8 mouse cellular contexts compared by ENCODE assay signal in the genomic region with DNA sequence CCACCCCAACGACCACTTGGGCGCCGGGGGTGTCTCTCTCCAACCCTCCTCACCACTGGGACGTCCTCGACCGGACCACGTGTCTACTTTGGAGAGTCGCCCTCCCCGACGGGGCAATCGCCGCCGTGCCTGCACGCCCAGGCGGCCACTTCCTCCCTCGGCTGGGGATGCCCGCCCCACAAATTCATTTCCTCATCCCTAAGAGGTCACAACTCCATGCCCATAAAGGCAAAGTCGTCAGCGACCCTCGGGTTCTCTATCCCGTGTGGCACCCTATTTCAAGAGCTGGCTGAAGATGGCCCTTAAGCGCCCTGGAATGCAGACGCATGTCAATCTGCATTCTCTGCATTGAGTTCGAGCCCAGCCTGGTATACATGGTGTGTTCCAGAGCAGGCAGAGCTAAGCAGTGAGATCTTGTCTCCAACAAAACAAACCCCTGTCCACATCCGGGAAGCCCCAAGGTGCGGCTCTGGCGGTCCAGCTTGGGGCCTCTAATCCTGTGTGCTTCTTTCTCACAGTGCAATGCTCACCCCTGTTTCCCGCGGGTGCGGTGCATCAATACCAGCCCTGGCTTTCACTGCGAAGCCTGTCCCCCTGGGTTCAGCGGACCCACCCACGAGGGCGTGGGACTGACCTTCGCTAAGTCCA. TPM values are rescaled to one million over a fixed set of nuclear protein-coding genes. Genes with fewer than 3 reads are reported as not detected.
DNase-seq lines count a peak whose midpoint lies in the region; ATAC-seq and TF ChIP-seq lines count a peak whose summit lies in the region.

No protein-coding gene starts in this region.

- H3K9ac ChIP-seq in forebrain, embryonic 14.5 days (ENCODE audit: low read length): no peak overlapping the region
- H3K9ac ChIP-seq in liver, embryonic 15.5 days: no peak overlapping the region

- 5% methylated on average over 35 of the region's 35 CpGs for WGBS in kidney, adult 2 months
- WGBS in forebrain, embryonic 14.5 days: 7% methylated on average over 35 of the region's 35 CpGs
- WGBS in liver, embryonic 15.5 days (ENCODE audit: insufficient replicate concordance): 6% methylated on average over 35 of the region's 35 CpGs

- no peaks in the 10 kb centered on the region for H3K36me3 ChIP-seq in kidney, adult 2 months (ENCODE audit: control insufficient read depth, insufficient read depth, low read length)
- no peaks in the 10 kb centered on the region for H3K36me3 ChIP-seq in forebrain, embryonic 14.5 days (ENCODE audit: control insufficient read depth, insufficient read depth, low read length)
- no peaks in the 10 kb centered on the region for H3K36me3 ChIP-seq in liver, embryonic 15.5 days (replicated peaks)
- H3K36me3 ChIP-seq in splenic B cell, adult 2 months (ENCODE audit: control insufficient read depth, insufficient read depth, low read length, poor library complexity, severe bottlenecking): no peaks in the 10 kb centered on the region

- peak; percentile 21 to 38 for DNase-seq in kidney, postnatal 4 days
- DNase-seq in kidney, adult 2 months: no peak
- no peak for DNase-seq in forebrain, embryonic 14.5 days (ENCODE audit: low spot score)
- DNase-seq in splenic B cell, adult 2 months (ENCODE audit: low read depth, low spot score): peak; percentile 38
- DNase-seq in thymus, postnatal 14 days: no peak
- no peak for DNase-seq in thymus, postnatal 0 days (ENCODE audit: low spot score)
- DNase-seq in Muller cell, postnatal 12 days (ENCODE audit: inconsistent ontology term): no peak

- TF ChIP-seq CTCF in kidney, adult 2 months (conservative IDR thresholded peaks at IDR 0.05; ENCODE audit: insufficient read depth, insufficient read length, low read depth, low read length): no peak

- no peak overlapping the region for H3K4me2 ChIP-seq in forebrain, embryonic 14.5 days (ENCODE audit: low read length)
- H3K4me2 ChIP-seq in liver, embryonic 15.5 days: peak overlapping the region; percentile 66

- ATAC-seq in forebrain, embryonic 14.5 days: no peak
- ATAC-seq in liver, embryonic 15.5 days (ENCODE audit: insufficient read depth): no peak

- no peak for TF ChIP-seq POLR2A in kidney, adult 2 months (IDR thresholded peaks at IDR 0.05; ENCODE audit: low read depth, low read length)

- peaks cover 13% of the 10 kb centered on the region for H3K4me1 ChIP-seq in kidney, adult 2 months (ENCODE audit: control insufficient read depth, insufficient read depth, low read length)
- H3K4me1 ChIP-seq in forebrain, embryonic 14.5 days (ENCODE audit: control insufficient read depth, insufficient read depth, low read length): peaks cover 5% of the 10 kb centered on the region; the same call in 1 of the 2 replicates
- H3K4me1 ChIP-seq in liver, embryonic 15.5 days (replicated peaks): peaks cover 42% of the 10 kb centered on the region

- H3K4me3 ChIP-seq in kidney, adult 2 months (ENCODE audit: insufficient read depth, low read depth, low read length): no peak overlapping the region
- 0 out of 2 replicates have a peak overlapping the region, but pooled peaks have one; percentile 25 for H3K4me3 ChIP-seq in forebrain, embryonic 14.5 days (ENCODE audit: low read depth, low read length)
- peak overlapping the region; percentile 47 for H3K4me3 ChIP-seq in liver, embryonic 15.5 days (replicated peaks)

- H3K9me3 ChIP-seq in forebrain, embryonic 14.5 days (replicated peaks; ENCODE audit: control insufficient read depth, low read length): no peaks in the 10 kb centered on the region
- no peaks in the 10 kb centered on the region for H3K9me3 ChIP-seq in liver, embryonic 15.5 days (replicated peaks)

- no peak overlapping the region for H3K27ac ChIP-seq in kidney, adult 2 months (ENCODE audit: insufficient read depth, low read depth, low read length)
- no peak overlapping the region for H3K27ac ChIP-seq in forebrain, embryonic 14.5 days (ENCODE audit: low read depth, low read length)
- no peak overlapping the region for H3K27ac ChIP-seq in liver, embryonic 15.5 days (replicated peaks)

- H3K27me3 ChIP-seq in kidney, adult 2 months (replicated peaks; ENCODE audit: control insufficient read depth, insufficient read depth, low read length): peaks cover 7% of the 10 kb centered on the region
- peaks cover 70% of the 10 kb centered on the region for H3K27me3 ChIP-seq in forebrain, embryonic 14.5 days (replicated peaks; ENCODE audit: control insufficient read depth, insufficient read depth, low read length)
- peaks cover 100% of the 10 kb centered on the region for H3K27me3 ChIP-seq in liver, embryonic 15.5 days
- H3K27me3 ChIP-seq in splenic B cell, adult 2 months (ENCODE audit: control insufficient read depth, insufficient read depth, low read length, poor library complexity, severe bottlenecking): peaks cover 2% of the 10 kb centered on the region; the same call in 1 of the 2 replicates

RNA-seq across cellular contexts. Expression of a gene that starts 2.0 kb away (rescaled TPM):
- polyA plus RNA-seq in kidney, adult 2 months (2012; rRNA removed): 1.6 and 2.8 TPM in 2 replicates
- polyA plus RNA-seq in forebrain, embryonic 14.5 days (2014; fragmentation: Nextera tagmentation; extraction: Ambion mirVana): 0.48 TPM in 1 of 2 replicates, not detected in the other
- polyA plus RNA-seq in liver, embryonic 15.5 days (2015; fragmentation: Nextera tagmentation; extraction: Ambion mirVana): 1.3 and 2.1 TPM in 2 replicates
- polyA plus RNA-seq in thymus, postnatal 0 days (2015; fragmentation: Nextera tagmentation; extraction: Ambion mirVana): 1.6 and 2.2 TPM in 2 replicates

RNA-seq across cellular contexts. Expression of a gene that starts 22.3 kb away (rescaled TPM):
- 25.8 and 27.4 TPM in 2 replicates for polyA plus RNA-seq in kidney, adult 2 months (2012; rRNA removed)
- polyA plus RNA-seq in forebrain, embryonic 14.5 days (2014; fragmentation: Nextera tagmentation; extraction: Ambion mirVana): 11.8 and 14.0 TPM in 2 replicates
- 9.7 and 10.6 TPM in 2 replicates for polyA plus RNA-seq in liver, embryonic 15.5 days (2015; fragmentation: Nextera tagmentation; extraction: Ambion mirVana)
- 16.4 and 22.6 TPM in 2 replicates for polyA plus RNA-seq in thymus, postnatal 0 days (2015; fragmentation: Nextera tagmentation; extraction: Ambion mirVana)

RNA-seq across cellular contexts. Expression of a gene that starts 45.7 kb away (rescaled TPM):
- polyA plus RNA-seq in kidney, adult 2 months (2012; rRNA removed): 0.08 TPM in 1 of 2 replicates, not detected in the other
- 2.1 and 4.2 TPM in 2 replicates for polyA plus RNA-seq in forebrain, embryonic 14.5 days (2014; fragmentation: Nextera tagmentation; extraction: Ambion mirVana)
- polyA plus RNA-seq in liver, embryonic 15.5 days (2015; fragmentation: Nextera tagmentation; extraction: Ambion mirVana): 0.10 and 0.26 TPM in 2 replicates
- polyA plus RNA-seq in thymus, postnatal 0 days (2015; fragmentation: Nextera tagmentation; extraction: Ambion mirVana): 0.13 TPM in 1 of 2 replicates, not detected in the other

RNA-seq across cellular contexts. Expression of a gene that starts 59.8 kb away (rescaled TPM):
- 0.58 and 0.66 TPM in 2 replicates for polyA plus RNA-seq in kidney, adult 2 months (2012; rRNA removed)
- 20.8 and 27.6 TPM in 2 replicates for polyA plus RNA-seq in forebrain, embryonic 14.5 days (2014; fragmentation: Nextera tagmentation; extraction: Ambion mirVana)
- polyA plus RNA-seq in liver, embryonic 15.5 days (2015; fragmentation: Nextera tagmentation; extraction: Ambion mirVana): 0.13 and 0.25 TPM in 2 replicates
- polyA plus RNA-seq in thymus, postnatal 0 days (2015; fragmentation: Nextera tagmentation; extraction: Ambion mirVana): 0.19 and 0.40 TPM in 2 replicates

Comparison
In these comparisons a context has a peak if more than half of its experiments do, and no peak if none do; other contexts are left out.
1. DNase-seq: peak in kidney, postnatal 4 days (2 of 2) and splenic B cell, adult 2 months (single experiment); none in kidney, adult 2 months (single experiment), forebrain, embryonic 14.5 days (single experiment), thymus, postnatal 14 days (single experiment), thymus, postnatal 0 days (single experiment) and Muller cell, postnatal 12 days (single experiment).